Mouse (Mus musculus) CH12.LX (cell line): ENCODE measurements at regions not wholly inside any gene's neighbourhood (a gene's known extent, or its start where the extent isn't known, plus 50 kb on each side); places are given as distances from the start of the nearest gene placed in this dataset.

Experiments
- CTCF ChIP-seq, 2 experiments: IDR thresholded peaks in 1 of 2; conservative IDR thresholded peaks in 1 of 2; 2 replicates each; pipeline ENCODE4 v1.5.1; 2011 to 2012; ENCODE audit warnings: low read depth in 2 of 2, low read length in 2 of 2, improper control_type of control experiment in 1 of 2, inconsistent platforms in 1 of 2, mild to moderate bottlenecking in 1 of 2, moderate library complexity in 1 of 2
- EP300 ChIP-seq: IDR thresholded peaks from 2 replicates; pipeline ENCODE4 v1.6.1; 2011; ENCODE audit warnings: low read length, improper control_type of control experiment
- MAZ ChIP-seq: IDR thresholded peaks from 2 replicates; pipeline ENCODE4 v1.6.1; 2012; ENCODE audit warnings: low read depth, mild to moderate bottlenecking, inconsistent platforms, low read length, improper control_type of control experiment, moderate library complexity
- ZC3H11A ChIP-seq: IDR thresholded peaks from 2 replicates; pipeline ENCODE4 v1.6.1; 2012; ENCODE audit warnings: low read depth, mild to moderate bottlenecking, inconsistent platforms, low read length, improper control_type of control experiment

GRCm38 (mm10) chr7:136293536-136294145 is 577.5 kb upstream of the Mki67 start:
- TF ChIP-seq ZC3H11A (no peak), CTCF (conservative IDR thresholded peaks at IDR 0.05 in 1 of 2, IDR thresholded peaks at IDR 0.05 in 1 of 2; ENCODE audit: low read depth in 2 of 2, low read length in 2 of 2) (no peak), EP300 (no peak), MAZ (no peak)
